Mouse (Mus musculus): ENCODE measurements around the gene Gm20388. TPM values are rescaled to one million over a fixed set of nuclear protein-coding genes. Genes with fewer than 3 reads are reported as not detected.

Gm20388 gene
- total RNA-seq, 2 experiments from 2014 or later = 2.4 to 2.6 TPM

DNA sequence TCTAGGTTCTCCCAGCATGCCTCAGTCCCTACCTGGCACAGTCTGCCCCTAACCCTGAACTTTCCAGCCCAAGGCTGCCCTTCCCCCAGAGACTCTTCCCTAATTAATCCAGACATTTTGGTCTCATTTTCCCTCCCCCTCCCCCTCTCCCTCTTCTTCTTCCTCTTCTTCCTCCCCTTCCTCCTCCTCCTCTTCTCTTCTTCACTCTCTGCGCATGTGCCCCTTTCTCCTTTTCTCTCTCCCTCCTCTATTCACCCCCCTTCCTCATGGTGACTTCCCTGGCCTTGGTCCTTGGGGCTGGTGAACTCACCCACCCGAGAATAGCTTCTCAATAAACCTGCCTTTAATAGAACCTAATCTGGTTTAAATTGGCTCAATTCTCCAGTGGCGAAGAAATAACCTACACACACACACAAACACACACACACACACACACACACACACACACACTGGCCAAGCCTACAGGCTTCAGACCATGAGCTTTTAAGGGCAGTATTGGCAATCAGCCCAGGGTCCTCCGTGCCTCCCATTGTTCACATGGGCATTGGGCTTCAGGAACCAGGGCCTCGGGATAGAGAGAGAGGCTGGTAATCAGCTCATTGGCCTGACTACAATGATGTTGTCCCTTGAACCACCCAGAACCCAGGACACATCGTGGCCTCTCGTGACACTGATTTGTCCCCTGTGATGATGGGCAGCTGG, 432.4 kb downstream of the Gm20388 start:
- DNase-seq (ENCODE audit: extremely low spot score in 1 of 2, low spot score in 2 of 2) = no peak
- Histone ChIP-seq H3K27ac (no peak overlapping the region), H3K4me3 (no peak overlapping the region)
- TF ChIP-seq CTCF (IDR thresholded peaks at IDR 0.05) = no peak
- intact Hi-C loops (cut with DNase I) = no loop called here

DNA sequence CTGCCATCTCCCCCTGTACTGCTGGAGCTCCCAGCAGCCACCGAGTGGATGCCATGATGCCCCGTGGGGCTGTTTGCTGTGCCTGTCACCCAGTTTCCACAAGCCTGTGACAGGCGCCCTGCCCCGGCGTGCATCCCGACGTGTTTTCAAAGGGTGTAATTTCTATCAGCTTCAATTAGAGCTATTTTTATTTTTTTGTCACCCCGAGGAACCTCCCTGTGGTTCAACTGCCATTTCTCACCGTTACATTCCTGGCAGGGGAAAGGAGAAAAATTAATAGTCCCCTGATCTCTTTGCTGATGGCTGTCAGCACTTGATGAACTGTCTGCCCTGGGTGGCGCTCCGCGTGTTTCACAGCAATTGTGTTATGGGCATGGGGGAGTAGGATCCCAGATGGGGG, 432.9 kb downstream of the Gm20388 start:
- DNase-seq (ENCODE audit: extremely low spot score in 1 of 2, low spot score in 2 of 2) = no peak
- H3K4me3 ChIP-seq = no peak overlapping the region
- no peak for TF ChIP-seq CTCF (IDR thresholded peaks at IDR 0.05)
- intact Hi-C loops (cut with DNase I) = no loop called here
- H3K27ac ChIP-seq = no peak overlapping the region

DNA sequence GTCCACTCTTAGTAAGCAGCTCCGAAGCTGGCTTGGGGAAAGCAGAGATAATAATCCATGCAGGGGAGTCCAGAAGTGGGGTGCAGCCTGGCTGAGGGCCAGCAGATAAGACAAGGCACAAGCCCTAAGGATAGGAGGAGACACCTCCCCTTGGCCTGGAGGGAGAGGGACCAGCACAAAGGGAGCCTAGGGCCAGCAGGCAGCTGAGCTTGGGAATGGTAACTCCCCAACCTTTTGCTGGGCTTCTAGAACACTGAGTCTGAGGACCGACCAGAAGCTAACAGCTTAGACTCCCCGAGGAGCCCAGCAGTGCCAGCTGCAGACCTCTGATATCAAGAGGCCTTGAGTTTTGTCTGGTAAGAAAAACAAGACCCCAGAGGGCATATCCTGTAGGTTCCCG, 433.5 kb downstream of the Gm20388 start:
- H3K4me3 ChIP-seq = no peak overlapping the region

DNA sequence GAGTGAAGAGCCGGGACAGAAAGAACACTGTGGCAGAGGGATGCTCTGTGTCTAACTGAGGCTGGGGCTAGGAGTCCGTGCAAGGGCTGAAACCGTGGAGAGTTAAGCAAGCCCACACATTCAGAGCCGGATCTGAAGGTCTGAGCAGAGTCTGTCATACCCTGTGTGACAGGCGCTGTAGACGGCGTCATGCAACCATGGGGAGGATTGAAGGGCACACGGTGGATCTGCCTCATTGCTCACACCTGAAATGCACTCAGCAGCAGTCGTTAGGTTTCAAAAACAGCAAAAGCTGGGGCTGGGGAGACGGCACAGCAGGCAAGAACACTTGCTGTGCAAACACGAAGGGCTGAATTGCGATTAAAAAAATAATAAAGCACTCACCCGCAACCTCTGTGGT, 433.9 kb downstream of the Gm20388 start:
- intact Hi-C loops (cut with DNase I) = no loop called here
- no peak for TF ChIP-seq CTCF (IDR thresholded peaks at IDR 0.05)
- no peak for DNase-seq (ENCODE audit: extremely low spot score in 1 of 2, low spot score in 2 of 2)
- no peak overlapping the region for H3K4me3 ChIP-seq
- no peak overlapping the region for H3K27ac ChIP-seq

More for the DNA sequence above, 433.5 kb downstream of the Gm20388 start:
- intact Hi-C loops (cut with DNase I) = no loop called here
- no peak for DNase-seq (ENCODE audit: extremely low spot score in 1 of 2, low spot score in 2 of 2)
- no peak for TF ChIP-seq CTCF (IDR thresholded peaks at IDR 0.05)
- no peak overlapping the region for H3K27ac ChIP-seq

DNA sequence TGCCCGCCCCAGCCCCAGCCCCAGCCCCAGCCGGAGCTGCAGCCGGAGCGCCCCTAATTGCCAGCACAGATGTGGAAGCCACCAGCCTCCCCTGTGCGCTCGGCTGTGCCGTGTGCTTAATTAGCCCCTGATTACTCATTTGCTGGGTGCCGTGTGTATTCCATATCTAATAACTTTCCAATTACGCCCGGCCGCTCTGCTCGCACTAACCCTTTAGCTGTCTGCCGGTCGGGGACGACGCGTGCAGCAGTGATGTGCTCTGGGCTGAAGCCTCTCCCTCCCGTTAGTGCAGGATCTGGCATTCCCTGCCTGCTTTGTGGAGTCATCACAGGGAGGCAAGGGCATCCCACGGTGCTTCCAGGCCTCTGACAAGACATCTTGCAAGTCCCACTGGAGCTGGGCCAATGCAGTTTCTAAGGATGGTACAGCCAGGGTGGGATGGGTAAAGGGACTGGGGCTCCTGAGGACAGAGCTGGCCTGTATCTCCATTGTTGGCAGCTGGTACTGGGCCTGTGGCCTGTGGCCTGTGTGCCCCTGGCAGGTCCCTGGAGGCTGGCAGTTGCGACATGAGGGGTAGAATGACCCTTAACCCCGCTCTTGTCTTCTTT, 437.2 kb downstream of the Gm20388 start:
- intact Hi-C loops (cut with DNase I) = no loop called here

DNA sequence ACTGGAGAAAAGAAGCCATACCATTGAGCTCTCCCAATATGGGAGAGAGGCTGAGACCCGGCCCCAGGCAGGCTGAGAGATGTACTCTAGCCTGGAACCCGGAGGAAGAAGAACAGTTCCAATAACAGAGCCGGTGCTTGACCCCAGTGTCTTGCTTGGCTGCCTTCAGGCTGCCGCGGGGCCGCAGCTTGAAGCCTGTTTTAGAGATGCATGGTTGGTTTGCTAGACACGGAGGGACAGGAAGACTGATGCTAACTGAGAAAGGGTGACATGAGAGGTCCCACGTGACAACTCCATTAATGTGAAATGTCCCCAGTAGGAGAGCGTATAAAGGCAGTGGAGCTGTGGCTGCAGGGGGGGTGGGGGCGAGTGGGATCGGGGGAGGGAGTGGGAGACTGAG, 438.3 kb downstream of the Gm20388 start:
- no peak overlapping the region for H3K27ac ChIP-seq
- H3K4me3 ChIP-seq = no peak overlapping the region
- intact Hi-C loops (cut with DNase I) = no loop called here
- no peak for DNase-seq (ENCODE audit: extremely low spot score in 1 of 2, low spot score in 2 of 2)
- no peak for TF ChIP-seq CTCF (IDR thresholded peaks at IDR 0.05)

More for the DNA sequence above, 437.2 kb downstream of the Gm20388 start:
- Histone ChIP-seq H3K4me3 (no peak overlapping the region), H3K27ac (no peak overlapping the region)
- no peak for TF ChIP-seq CTCF (IDR thresholded peaks at IDR 0.05)
- DNase-seq (ENCODE audit: extremely low spot score in 1 of 2, low spot score in 2 of 2) = no peak

DNA sequence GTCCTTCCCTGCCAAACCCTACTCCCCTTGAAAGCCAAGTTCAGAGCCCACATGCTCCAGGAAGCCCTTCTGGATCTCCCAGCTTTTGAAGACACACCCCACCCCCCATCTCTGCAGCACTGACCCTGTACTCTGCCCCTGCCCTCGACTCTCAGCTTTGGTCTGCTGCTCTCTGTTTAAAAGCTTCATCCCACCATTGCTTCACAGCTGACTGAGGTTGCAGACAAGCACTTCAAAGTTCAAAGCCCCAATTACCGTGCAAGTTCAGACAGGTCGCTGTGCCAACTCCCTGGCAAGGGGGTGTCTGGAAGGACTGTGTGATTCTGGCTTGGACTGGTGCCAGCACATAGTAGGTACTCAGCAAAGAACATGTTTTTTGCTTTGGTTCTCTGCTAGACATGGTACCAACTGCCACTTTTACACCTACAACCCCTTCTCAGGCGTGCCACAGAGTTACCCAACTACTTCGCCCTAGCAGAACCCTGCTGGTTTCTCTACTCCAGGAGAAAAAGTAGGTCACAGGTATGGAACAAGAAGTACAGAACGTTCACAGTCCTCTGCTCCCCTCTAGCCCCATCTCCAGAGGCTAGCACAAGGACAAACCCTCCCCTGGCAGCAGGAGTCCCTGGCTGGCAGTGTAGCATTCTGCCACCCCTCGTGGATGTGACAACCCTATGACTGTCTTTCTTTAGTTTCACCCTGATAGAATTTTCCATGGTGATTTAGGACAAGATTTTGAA, 440.9 kb downstream of the Gm20388 start:
- intact Hi-C loops (cut with DNase I) = loop anchor here (1.0 kb wide), 1 partner anchor 31 kb away; no protein-coding TSS in a partner anchor
- Histone ChIP-seq H3K27ac (peak overlapping the region; percentile 68), H3K4me3 (no peak overlapping the region)
- no peak for TF ChIP-seq CTCF (IDR thresholded peaks at IDR 0.05)
- no peak for DNase-seq (ENCODE audit: extremely low spot score in 1 of 2, low spot score in 2 of 2)

DNA sequence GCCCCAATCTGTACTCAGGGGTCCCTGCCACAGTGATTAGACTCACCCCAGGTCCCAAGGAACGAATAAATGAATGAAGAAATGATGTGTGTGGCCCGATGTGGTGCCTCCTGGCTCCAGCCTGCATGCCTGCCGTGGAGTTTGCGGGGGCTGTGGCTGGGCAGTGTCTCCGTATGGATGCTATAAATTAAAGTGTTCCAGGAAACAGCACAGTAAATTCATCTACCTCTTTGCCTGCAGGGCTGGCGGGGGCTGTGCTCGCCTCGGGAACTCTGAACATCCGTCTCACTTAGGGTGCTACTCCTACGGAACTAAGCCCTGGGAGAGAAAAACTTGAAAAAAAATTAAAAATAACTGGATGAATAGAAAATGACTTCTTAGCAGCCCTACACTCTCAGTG, 441.5 kb downstream of the Gm20388 start:
- no peak for TF ChIP-seq CTCF (IDR thresholded peaks at IDR 0.05)
- H3K4me3 ChIP-seq = no peak overlapping the region
- intact Hi-C loops (cut with DNase I) = loop anchor here (1.0 kb wide), 1 partner anchor 30 kb away; no protein-coding TSS in a partner anchor
- peak; percentile 59 to 72 for DNase-seq (ENCODE audit: extremely low spot score in 1 of 2, low spot score in 2 of 2)
- H3K27ac ChIP-seq = peak overlapping the region; percentile 68

DNA sequence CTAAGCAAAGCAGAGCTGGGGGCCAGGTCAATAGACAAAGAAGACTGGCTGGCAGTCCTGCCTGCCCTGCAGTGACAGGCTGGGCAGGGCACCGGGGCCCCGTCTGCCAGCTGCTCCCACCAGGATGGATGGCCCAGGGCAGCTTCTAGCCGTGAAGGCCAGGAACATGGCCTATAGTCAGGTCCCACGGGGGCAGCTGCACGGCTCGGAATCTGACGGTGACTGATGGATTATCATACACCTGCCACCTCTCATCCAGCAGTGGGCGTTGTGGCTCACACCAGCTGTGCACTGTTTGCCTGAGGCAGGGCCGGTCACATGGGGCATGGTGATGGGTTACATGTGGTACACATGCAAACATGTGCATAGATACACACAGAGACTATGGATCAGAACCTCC, 445.4 kb downstream of the Gm20388 start:
- no peak for TF ChIP-seq CTCF (IDR thresholded peaks at IDR 0.05)
- DNase-seq (ENCODE audit: extremely low spot score in 1 of 2, low spot score in 2 of 2) = no peak
- Histone ChIP-seq H3K27ac (no peak overlapping the region), H3K4me3 (no peak overlapping the region)
- intact Hi-C loops (cut with DNase I) = no loop called here

DNA sequence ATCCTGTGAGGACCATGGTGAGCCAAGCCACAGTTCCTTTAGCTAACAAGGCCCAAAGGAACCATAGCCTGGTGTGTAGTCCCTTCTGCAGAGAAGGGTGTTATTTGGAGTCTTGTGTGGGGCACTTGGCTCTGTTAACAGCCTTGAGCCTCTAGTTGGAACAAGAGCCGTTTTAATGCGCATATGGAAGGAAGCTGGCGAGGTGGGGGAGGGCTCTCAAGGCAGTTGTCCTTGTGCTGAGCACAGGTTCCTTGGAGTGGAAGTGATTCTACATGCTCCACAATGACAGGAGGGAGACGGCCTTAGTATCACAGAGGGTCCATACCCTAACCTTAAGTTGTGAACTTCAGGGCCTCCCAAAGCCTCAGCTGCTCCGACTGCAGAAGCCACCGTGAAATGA, 446.9 kb downstream of the Gm20388 start:
- DNase-seq (ENCODE audit: extremely low spot score in 1 of 2, low spot score in 2 of 2) = no peak
- TF ChIP-seq CTCF (IDR thresholded peaks at IDR 0.05) = no peak
- Histone ChIP-seq H3K4me3 (no peak overlapping the region), H3K27ac (no peak overlapping the region)
- intact Hi-C loops (cut with DNase I) = no loop called here

DNA sequence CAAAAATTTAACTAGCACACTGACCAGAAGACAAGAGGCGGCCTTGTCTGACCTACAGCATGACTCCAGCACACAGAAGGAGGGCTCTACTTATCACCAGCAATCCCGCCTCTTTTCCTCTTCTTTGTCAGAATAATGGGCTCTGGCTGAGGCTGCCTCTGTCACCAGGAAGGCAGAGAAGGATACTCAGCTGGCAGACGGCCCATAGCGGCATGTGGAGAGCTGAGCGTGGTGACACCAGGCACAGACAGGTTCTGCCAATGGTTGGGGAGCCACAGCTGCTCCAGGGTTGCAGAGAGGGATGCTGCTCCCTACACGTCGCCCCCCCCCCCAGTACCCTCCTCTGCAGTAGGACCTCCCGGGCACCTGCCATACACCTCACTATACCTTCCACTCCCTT, 450.7 kb downstream of the Gm20388 start:
- DNase-seq (ENCODE audit: extremely low spot score in 1 of 2, low spot score in 2 of 2) = peak in 1 of 2 experiments; percentile 38
- intact Hi-C loops (cut with DNase I) = no loop called here
- H3K27ac ChIP-seq = peak overlapping the region; percentile 38; the same call in 1 of the 2 replicates
- TF ChIP-seq CTCF (IDR thresholded peaks at IDR 0.05) = no peak
- no peak overlapping the region for H3K4me3 ChIP-seq

DNA sequence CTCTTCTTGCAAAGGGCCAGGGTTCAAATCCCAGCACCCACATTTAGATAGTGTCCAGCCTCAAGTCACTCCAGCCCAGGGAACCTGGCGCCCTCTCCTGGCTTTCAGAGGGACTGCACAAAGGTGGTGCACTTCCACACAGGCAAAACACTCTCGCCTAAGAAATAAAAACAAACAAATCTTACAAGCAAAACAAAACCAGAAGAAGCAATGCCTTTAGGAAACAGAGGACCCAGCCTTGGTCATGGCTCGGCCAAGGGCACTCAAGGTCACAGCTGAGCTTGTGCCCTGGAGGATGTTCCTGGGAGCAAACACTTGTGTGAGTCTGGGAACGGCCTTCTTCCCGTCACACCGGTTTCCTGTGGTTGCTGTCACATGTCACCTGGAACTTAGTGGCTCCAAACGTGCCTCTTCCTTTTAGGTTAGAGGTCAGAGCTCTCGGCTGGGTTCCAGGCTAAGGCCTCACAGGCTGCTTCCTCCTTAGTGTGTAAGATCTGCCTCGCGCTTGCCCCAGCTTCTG, 453.0 kb downstream of the Gm20388 start:
- no peak overlapping the region for H3K4me3 ChIP-seq
- intact Hi-C loops (cut with DNase I) = no loop called here
- peak overlapping the region; percentile 55 for H3K27ac ChIP-seq
- DNase-seq (ENCODE audit: extremely low spot score in 1 of 2, low spot score in 2 of 2) = no peak
- TF ChIP-seq CTCF (IDR thresholded peaks at IDR 0.05) = peak; percentile 55
